Mouse (Mus musculus): ENCODE measurements around the gene Tnfrsf14. TPM values are rescaled to one million over a fixed set of nuclear protein-coding genes. Genes with fewer than 3 reads are reported as not detected.
A peak's percentile ranks its signal among the peaks of the same experiment; 100 is the strongest.

The Tnfrsf14 gene
- polyA plus RNA-seq, 1 experiment, result 135 TPM

- TF ChIP-seq POLR2A (IDR thresholded peaks at IDR 0.05; ENCODE audit: borderline replicate concordance, low read depth, low read length) (no peak), CTCF (IDR thresholded peaks at IDR 0.05; ENCODE audit: low read depth, low read length) (no peak)
- no peak overlapping the region for H3K27ac ChIP-seq (ENCODE audit: insufficient read depth, low read depth, low read length)
- no peak overlapping the region for H3K4me3 ChIP-seq (ENCODE audit: insufficient read depth, low read length)
- H3K4me1 ChIP-seq (ENCODE audit: control insufficient read depth, insufficient read depth, low read length), result peaks cover 36% of the 10 kb centered on the region
Observed at GRCm38 (mm10) chr4:154937746-154938145, 9.4 kb upstream of the Tnfrsf14 start.

GRCm38 (mm10) chr4:154936542-154937255, 8.3 kb upstream of the Tnfrsf14 start:
- peaks cover 39% of the 10 kb centered on the region for H3K4me1 ChIP-seq (ENCODE audit: control insufficient read depth, insufficient read depth, low read length)
- no peak overlapping the region for H3K4me3 ChIP-seq (ENCODE audit: insufficient read depth, low read length)
- no peak overlapping the region for H3K27ac ChIP-seq (ENCODE audit: insufficient read depth, low read depth, low read length)
- TF ChIP-seq POLR2A (IDR thresholded peaks at IDR 0.05; ENCODE audit: borderline replicate concordance, low read depth, low read length) (no peak), CTCF (IDR thresholded peaks at IDR 0.05; ENCODE audit: low read depth, low read length) (no peak)

DNA sequence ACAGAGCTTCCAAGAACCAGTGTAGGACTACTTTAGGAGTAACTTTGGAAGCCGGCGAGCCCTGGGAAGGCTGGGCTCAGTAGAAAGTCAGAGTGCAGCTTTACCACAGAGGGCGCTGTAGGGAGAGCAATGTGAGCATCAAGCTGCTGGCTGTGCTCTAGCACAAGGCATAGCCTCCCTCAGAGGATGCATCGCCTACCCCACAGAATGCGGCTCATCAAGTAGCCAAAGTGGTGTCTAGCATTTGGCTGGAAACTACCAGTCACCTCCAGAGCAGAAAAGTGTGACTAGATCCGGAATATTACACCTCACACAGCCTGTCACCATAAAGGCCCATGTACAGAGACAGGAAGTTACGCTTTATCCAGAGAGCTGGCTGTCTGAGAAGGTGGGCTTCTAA, 7.4 kb upstream of the Tnfrsf14 start:
- peaks cover 39% of the 10 kb centered on the region for H3K4me1 ChIP-seq (ENCODE audit: control insufficient read depth, insufficient read depth, low read length)
- TF ChIP-seq CTCF (IDR thresholded peaks at IDR 0.05; ENCODE audit: low read depth, low read length) (no peak), POLR2A (IDR thresholded peaks at IDR 0.05; ENCODE audit: borderline replicate concordance, low read depth, low read length) (no peak)
- H3K27ac ChIP-seq (ENCODE audit: insufficient read depth, low read depth, low read length), result peak overlapping the region; percentile 92
- no peak overlapping the region for H3K4me3 ChIP-seq (ENCODE audit: insufficient read depth, low read length)

DNA sequence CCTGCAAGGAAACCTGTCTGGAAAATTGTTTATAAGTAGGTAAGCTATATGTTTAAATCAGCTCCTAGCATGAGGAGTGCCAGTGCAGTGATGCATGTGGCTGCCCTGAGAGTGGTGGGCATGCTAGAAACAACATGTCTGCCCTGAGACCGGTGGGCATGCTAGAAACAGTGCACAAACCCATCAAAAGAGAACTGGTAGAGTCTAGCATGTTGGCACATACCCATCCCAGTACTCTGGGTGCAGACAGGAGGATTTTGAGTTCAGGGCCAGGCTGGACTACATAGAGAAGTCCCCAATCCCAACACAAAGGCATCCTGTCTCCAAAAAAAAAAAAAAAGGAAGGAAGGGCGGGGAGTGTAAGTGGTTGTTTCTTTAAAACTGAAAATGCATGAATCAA, 6.4 kb upstream of the Tnfrsf14 start:
- TF ChIP-seq CTCF (IDR thresholded peaks at IDR 0.05; ENCODE audit: low read depth, low read length) (no peak), POLR2A (IDR thresholded peaks at IDR 0.05; ENCODE audit: borderline replicate concordance, low read depth, low read length) (no peak)
- H3K4me1 ChIP-seq (ENCODE audit: control insufficient read depth, insufficient read depth, low read length), result peaks cover 45% of the 10 kb centered on the region
- H3K27ac ChIP-seq (ENCODE audit: insufficient read depth, low read depth, low read length), result peak overlapping the region; percentile 73
- H3K4me3 ChIP-seq (ENCODE audit: insufficient read depth, low read length), result no peak overlapping the region

GRCm38 (mm10) chr4:154933306-154933907, 5.0 kb upstream of the Tnfrsf14 start:
- H3K4me1 ChIP-seq (ENCODE audit: control insufficient read depth, insufficient read depth, low read length), result peaks cover 54% of the 10 kb centered on the region
- no peak overlapping the region for H3K27ac ChIP-seq (ENCODE audit: insufficient read depth, low read depth, low read length)
- H3K4me3 ChIP-seq (ENCODE audit: insufficient read depth, low read length), result no peak overlapping the region
- TF ChIP-seq CTCF (IDR thresholded peaks at IDR 0.05; ENCODE audit: low read depth, low read length), result no peak
- no peak for TF ChIP-seq POLR2A (IDR thresholded peaks at IDR 0.05; ENCODE audit: borderline replicate concordance, low read depth, low read length)

- Histone ChIP-seq H3K27ac (ENCODE audit: insufficient read depth, low read depth, low read length) (peak overlapping the region; percentile 99), H3K4me3 (ENCODE audit: insufficient read depth, low read length) (peak overlapping the region; percentile 58), H3K4me1 (ENCODE audit: control insufficient read depth, insufficient read depth, low read length) (peaks cover 54% of the 10 kb centered on the region)
- TF ChIP-seq CTCF (IDR thresholded peaks at IDR 0.05; ENCODE audit: low read depth, low read length), result no peak
- TF ChIP-seq POLR2A (IDR thresholded peaks at IDR 0.05; ENCODE audit: borderline replicate concordance, low read depth, low read length), result no peak
Observed at GRCm38 (mm10) chr4:154929088-154929660, 811 bp upstream of the Tnfrsf14 start.

DNA sequence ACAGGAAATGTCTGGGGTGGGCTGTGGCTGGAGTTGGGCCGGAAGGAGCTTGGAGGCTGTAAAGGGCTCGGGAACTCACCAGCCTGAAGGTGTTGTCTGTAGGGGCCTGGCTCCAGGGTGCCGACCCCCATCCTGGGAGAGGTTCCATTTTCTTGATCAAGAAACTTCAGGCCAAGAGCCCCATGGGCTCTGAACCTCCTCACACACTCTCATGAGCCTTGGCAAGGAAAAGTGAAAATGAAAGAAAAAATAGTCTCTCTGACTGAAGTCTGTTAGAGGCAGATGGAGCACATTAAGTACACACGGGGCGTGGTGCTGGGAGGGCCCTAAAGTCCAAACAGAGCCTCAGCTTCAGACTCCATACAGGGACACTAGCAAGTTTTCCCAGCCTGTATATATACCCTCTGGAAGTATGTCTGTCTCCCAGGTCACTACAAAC, 445 bp downstream of the Tnfrsf14 start:
- Histone ChIP-seq H3K4me1 (ENCODE audit: control insufficient read depth, insufficient read depth, low read length) (peaks cover 41% of the 10 kb centered on the region), H3K4me3 (ENCODE audit: insufficient read depth, low read length) (peak overlapping the region; percentile 58), H3K27ac (ENCODE audit: insufficient read depth, low read depth, low read length) (peak overlapping the region; percentile 99)
- no peak for TF ChIP-seq CTCF (IDR thresholded peaks at IDR 0.05; ENCODE audit: low read depth, low read length)
- no peak for TF ChIP-seq POLR2A (IDR thresholded peaks at IDR 0.05; ENCODE audit: borderline replicate concordance, low read depth, low read length)

- Histone ChIP-seq H3K27ac (ENCODE audit: insufficient read depth, low read depth, low read length) (peak overlapping the region; percentile 99), H3K4me1 (ENCODE audit: control insufficient read depth, insufficient read depth, low read length) (peaks cover 36% of the 10 kb centered on the region), H3K4me3 (ENCODE audit: insufficient read depth, low read length) (peak overlapping the region; percentile 58)
- TF ChIP-seq POLR2A (IDR thresholded peaks at IDR 0.05; ENCODE audit: borderline replicate concordance, low read depth, low read length) (no peak), CTCF (IDR thresholded peaks at IDR 0.05; ENCODE audit: low read depth, low read length) (no peak)
Observed at GRCm38 (mm10) chr4:154926969-154927898, 1.1 kb downstream of the Tnfrsf14 start.

DNA sequence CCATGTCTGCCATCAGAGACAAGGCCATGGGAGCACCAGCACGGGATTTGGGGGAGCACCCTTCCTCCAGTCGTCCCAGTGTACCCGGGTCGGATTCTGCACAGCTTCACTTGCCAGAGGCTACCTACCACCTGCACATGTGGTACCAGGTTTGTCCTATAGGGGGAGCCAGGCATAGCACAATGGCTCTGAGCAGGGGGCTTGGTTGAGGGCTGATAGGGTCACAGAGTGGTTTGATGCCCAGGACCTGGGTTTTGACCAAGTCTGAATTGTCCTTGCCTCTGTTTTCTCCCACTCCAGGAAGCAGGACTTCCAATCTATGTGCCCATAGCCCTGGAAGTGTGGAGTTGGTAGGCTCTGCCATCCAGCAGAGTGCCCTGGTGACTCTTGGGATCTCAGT, 3.0 kb downstream of the Tnfrsf14 start:
- H3K27ac ChIP-seq (ENCODE audit: insufficient read depth, low read depth, low read length), result no peak overlapping the region
- TF ChIP-seq POLR2A (IDR thresholded peaks at IDR 0.05; ENCODE audit: borderline replicate concordance, low read depth, low read length), result no peak
- peak; percentile 82 for TF ChIP-seq CTCF (IDR thresholded peaks at IDR 0.05; ENCODE audit: low read depth, low read length)
- no peak overlapping the region for H3K4me3 ChIP-seq (ENCODE audit: insufficient read depth, low read length)
- peaks cover 36% of the 10 kb centered on the region for H3K4me1 ChIP-seq (ENCODE audit: control insufficient read depth, insufficient read depth, low read length)

Data from bone marrow macrophage, adult 2 months (primary cell).